Mouse (Mus musculus) lung, postnatal 0 days (tissue): Measurements from ENCODE around the gene Fyn. TPM values are rescaled to one million over a fixed set of nuclear protein-coding genes. Genes with fewer than 3 reads are reported as not detected.
A peak's percentile ranks its signal among the peaks of the same experiment; 100 is the strongest.

Experiments
- ATAC-seq: fragments of 200-750 bp; cut with Nextera tagmentation; 2 replicates; pipeline ENCODE4 v1.8.0; 2017; ENCODE audit warnings: moderate library complexity
- DNase-seq: peaks from one replicate; pipeline ENCODE4 v3.0.0-alpha.2; 2016; ENCODE audit warnings: low spot score
- H3K27ac ChIP-seq: fragments of 300-500 bp; sonication (generic); 2 replicates; pipeline ENCODE4 v1.5.1; 2014; ENCODE audit warnings: antibody characterized with exemption, mild to moderate bottlenecking, low read length, mixed read lengths
- H3K27me3 ChIP-seq: fragments of 300-500 bp; sonication (generic); replicated peaks from 2 replicates; pipeline ENCODE4 v1.6.1; 2014; ENCODE audit warnings: low read length, mixed read lengths; ENCODE audit not compliant: insufficient read depth
- H3K36me3 ChIP-seq: fragments of 300-500 bp; sonication (generic); 2 replicates; pipeline ENCODE4 v1.6.1; 2014; ENCODE audit warnings: low read length, mixed read lengths; ENCODE audit not compliant: insufficient read depth
- H3K4me1 ChIP-seq: fragments of 300-500 bp; sonication (generic); 2 replicates; pipeline ENCODE4 v1.6.1; 2014; ENCODE audit warnings: antibody characterized with exemption, low read depth, low read length, mixed read lengths; ENCODE audit not compliant: insufficient read depth
- H3K4me2 ChIP-seq: fragments of 300-500 bp; sonication (generic); replicated peaks from 2 replicates; pipeline ENCODE4 v1.6.1; 2014; ENCODE audit warnings: low read depth, mild to moderate bottlenecking, low read length, moderate library complexity, mixed read lengths
- H3K4me3 ChIP-seq: fragments of 300-500 bp; sonication (generic); 2 replicates; pipeline ENCODE4 v1.5.1; 2014; ENCODE audit warnings: low read depth, low read length
- H3K9ac ChIP-seq: fragments of 300-500 bp; sonication (generic); replicated peaks from 2 replicates; pipeline ENCODE4 v1.6.1; 2014; ENCODE audit warnings: low read depth, mild to moderate bottlenecking
- H3K9me3 ChIP-seq: fragments of 300-500 bp; sonication (generic); 2 replicates; pipeline ENCODE4 v1.6.1; 2016; ENCODE audit warnings: low read length, mixed read lengths
- CTCF ChIP-seq: IDR thresholded peaks from 2 replicates; pipeline ENCODE4 v1.5.1; 2016; ENCODE audit warnings: antibody characterized with exemption, mild to moderate bottlenecking
- EP300 ChIP-seq: IDR thresholded peaks from 2 replicates; pipeline ENCODE4 v1.6.1; 2016; ENCODE audit warnings: antibody characterized with exemption, mild to moderate bottlenecking, control low read depth
- WGBS: fragments of 180-500 bp; shearing (Covaris S2); extraction: QIAGEN DNeasy Blood & Tissue Kit; methylation state at CpG from one replicate; pipeline ENCODE4 v1.1.7; 2014; 5-methylcytosine and 5-hydroxymethylcytosine counted together
- polyA plus RNA-seq: library from polyadenylated mRNA; unstranded; fragments of >200 nt; fragmentation: Nextera tagmentation; extraction: Ambion mirVana; gene quantifications from 2 replicates; pipeline ENCODE4 v1.2.1, GENCODE M21; 2015

Gene Fyn
- polyA plus RNA-seq, 1 experiment from 2014 or later, result 23.0 TPM

DNA sequence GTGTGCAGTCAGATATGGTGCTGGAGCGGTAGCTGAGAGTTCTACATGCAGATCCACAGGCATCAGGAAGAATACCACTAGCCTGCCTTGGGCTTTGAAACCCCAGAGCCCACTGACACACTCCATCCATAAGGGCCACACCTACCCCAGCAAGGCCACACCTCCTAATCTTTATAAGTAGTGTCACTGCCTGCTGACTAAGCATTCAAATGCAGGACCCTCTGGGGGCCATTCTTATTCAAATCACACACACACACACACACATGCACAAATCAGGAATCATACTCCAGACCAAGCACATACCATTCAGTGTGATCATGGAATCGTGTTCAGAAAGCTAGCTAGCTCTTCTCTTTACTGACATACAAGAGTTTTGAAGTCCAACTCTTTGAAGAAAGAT lies 182.1 kb downstream of the Fyn start:
- H3K9ac ChIP-seq, result no peak overlapping the region
- H3K36me3 ChIP-seq, result peaks cover 3% of the 10 kb centered on the region
- H3K4me3 ChIP-seq, result no peak overlapping the region
- no peak for DNase-seq
- TF ChIP-seq EP300 (no peak), CTCF (no peak)
- no peak for ATAC-seq
- no peaks in the 10 kb centered on the region for H3K27me3 ChIP-seq
- H3K4me1 ChIP-seq, result 0 out of 2 replicates have a peak, but pooled peaks cover 7% of the 10 kb centered on the region
- H3K9me3 ChIP-seq, result no peaks in the 10 kb centered on the region
- no peak overlapping the region for H3K4me2 ChIP-seq
- WGBS, result 89% methylated on average over 2 of the region's 2 CpGs
- no peak overlapping the region for H3K27ac ChIP-seq

DNA sequence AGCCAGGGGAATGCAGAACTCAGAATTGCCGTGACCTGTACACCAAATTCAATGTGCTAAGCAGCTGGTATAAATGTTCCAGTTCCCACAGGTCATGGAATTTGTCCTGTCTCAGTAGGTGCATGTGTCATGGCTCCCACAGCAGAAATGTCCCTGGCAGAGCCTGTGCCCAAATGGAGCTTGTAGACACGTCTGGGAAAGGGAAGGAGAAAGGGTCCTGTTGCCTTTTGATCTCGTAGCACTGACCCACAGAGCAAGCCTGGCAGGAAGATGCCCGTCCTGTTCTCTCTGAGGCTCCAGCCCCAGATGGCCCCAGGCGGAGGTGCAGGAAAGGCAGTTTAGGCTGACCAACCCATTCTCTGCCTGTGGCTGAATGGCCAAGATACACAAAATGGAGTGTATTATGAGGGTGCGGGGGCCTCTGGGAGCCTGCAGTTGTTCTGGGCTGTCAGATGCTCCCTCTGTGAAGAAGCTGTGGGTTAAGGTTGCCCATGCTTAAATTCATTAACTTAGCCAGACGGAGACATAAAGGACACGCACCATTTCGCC lies 183.1 kb downstream of the Fyn start:
- Histone ChIP-seq H3K4me2 (no peak overlapping the region), H3K4me3 (no peak overlapping the region), H3K4me1 (peaks cover 7% of the 10 kb centered on the region; the same call in 1 of the 2 replicates), H3K9me3 (no peaks in the 10 kb centered on the region), H3K36me3 (peaks cover 3% of the 10 kb centered on the region), H3K27ac (no peak overlapping the region), H3K9ac (no peak overlapping the region), H3K27me3 (no peaks in the 10 kb centered on the region)
- DNase-seq (no peak), ATAC-seq (no peak)
- 76% methylated on average over 9 of the region's 9 CpGs for WGBS
- TF ChIP-seq CTCF (no peak), EP300 (no peak)

DNA sequence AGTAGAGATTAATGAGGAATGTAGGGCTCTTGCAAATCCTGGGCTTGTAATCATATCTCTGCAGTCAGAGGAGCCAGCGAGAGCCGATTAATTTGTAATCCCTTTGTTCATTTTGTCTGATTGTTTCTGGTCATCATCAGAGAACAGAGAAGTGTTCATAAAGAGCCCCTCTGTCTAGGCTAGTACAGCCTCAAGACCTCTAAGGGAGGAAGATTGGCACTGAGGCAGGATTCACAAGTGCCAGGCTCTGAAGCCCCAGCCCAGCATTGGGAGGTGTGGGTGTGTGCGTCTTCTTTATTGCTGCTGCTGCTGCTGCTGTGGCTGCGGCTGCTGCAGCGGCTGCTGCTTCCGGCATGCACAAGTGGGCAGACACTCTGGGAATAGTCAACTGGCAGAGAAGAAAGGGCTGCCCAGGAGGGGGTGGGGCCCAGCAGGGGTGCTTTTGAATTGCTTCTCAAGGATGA lies 183.7 kb downstream of the Fyn start:
- no peak overlapping the region for H3K4me2 ChIP-seq

DNA sequence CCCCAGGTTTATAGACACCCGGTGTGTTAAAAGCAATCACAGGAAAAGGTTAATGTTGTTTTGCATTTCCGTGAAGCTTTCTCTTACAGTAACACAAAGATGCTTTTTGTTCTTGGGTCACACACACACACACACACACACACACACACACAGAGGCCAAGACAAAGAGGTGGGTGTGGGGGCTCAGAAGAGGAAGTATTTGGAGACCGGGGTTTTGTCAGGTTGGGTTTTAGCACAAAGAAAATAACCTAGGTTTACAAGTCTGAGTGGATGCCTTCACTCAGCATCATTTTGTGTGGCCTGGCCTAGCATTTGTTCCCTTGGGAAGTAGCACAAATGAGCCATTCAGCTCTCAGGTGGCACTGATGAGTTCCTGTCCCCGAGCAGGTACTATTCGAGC lies 184.2 kb downstream of the Fyn start:
- TF ChIP-seq EP300 (no peak), CTCF (no peak)
- Histone ChIP-seq H3K4me3 (no peak overlapping the region), H3K4me2 (no peak overlapping the region), H3K4me1 (peaks cover 7% of the 10 kb centered on the region; the same call in 1 of the 2 replicates), H3K27me3 (no peaks in the 10 kb centered on the region), H3K9me3 (no peaks in the 10 kb centered on the region), H3K27ac (no peak overlapping the region), H3K36me3 (peaks cover 3% of the 10 kb centered on the region), H3K9ac (no peak overlapping the region)
- 61% methylated on average over 5 of the region's 5 CpGs for WGBS
- ATAC-seq, result no peak
- no peak for DNase-seq

More for the DNA sequence above, 183.7 kb downstream of the Fyn start:
- TF ChIP-seq EP300, result no peak
- no peak for TF ChIP-seq CTCF
- H3K9ac ChIP-seq, result no peak overlapping the region; the same call in 1 of the 2 replicates
- no peaks in the 10 kb centered on the region for H3K9me3 ChIP-seq
- 27% methylated on average over 6 of the region's 6 CpGs for WGBS
- H3K4me3 ChIP-seq, result no peak overlapping the region
- H3K27ac ChIP-seq, result 0 out of 2 replicates have a peak overlapping the region, but pooled peaks have one; percentile 20
- ATAC-seq (no peak), DNase-seq (no peak)
- H3K27me3 ChIP-seq, result no peaks in the 10 kb centered on the region
- H3K4me1 ChIP-seq, result peaks cover 7% of the 10 kb centered on the region; the same call in 1 of the 2 replicates
- H3K36me3 ChIP-seq, result peaks cover 3% of the 10 kb centered on the region

DNA sequence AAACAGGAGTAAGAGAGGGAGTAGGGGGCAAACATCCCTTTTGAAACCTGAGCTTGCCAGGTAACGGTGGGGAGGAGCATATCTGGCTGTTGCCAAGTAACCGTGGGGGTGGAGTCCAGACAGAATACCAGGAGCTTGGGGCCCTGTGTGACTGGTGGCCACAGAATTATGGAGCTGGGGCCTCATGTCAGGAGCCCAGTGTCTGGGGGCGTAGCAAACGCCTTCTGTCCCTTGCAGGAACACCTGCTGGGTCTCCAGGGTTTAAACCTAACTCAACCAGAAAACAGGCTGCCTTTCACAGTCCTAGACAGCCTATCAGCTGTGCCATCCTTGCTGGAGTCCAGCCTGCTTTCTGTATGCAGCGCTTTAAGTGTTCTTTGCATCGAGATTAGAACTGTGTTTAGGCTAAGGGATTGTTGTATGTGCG lies 186.6 kb downstream of the Fyn start:
- H3K27me3 ChIP-seq, result no peaks in the 10 kb centered on the region
- H3K4me1 ChIP-seq, result peaks cover 7% of the 10 kb centered on the region
- peaks cover 3% of the 10 kb centered on the region for H3K36me3 ChIP-seq
- H3K9ac ChIP-seq, result no peak overlapping the region
- 30% methylated on average over 7 of the region's 7 CpGs for WGBS
- H3K4me3 ChIP-seq, result no peak overlapping the region
- ATAC-seq, result peak; percentile 18
- no peaks in the 10 kb centered on the region for H3K9me3 ChIP-seq
- TF ChIP-seq CTCF (no peak), EP300 (no peak)
- DNase-seq, result peak; percentile 54
- peak overlapping the region; percentile 77 for H3K27ac ChIP-seq
- H3K4me2 ChIP-seq, result no peak overlapping the region

DNA sequence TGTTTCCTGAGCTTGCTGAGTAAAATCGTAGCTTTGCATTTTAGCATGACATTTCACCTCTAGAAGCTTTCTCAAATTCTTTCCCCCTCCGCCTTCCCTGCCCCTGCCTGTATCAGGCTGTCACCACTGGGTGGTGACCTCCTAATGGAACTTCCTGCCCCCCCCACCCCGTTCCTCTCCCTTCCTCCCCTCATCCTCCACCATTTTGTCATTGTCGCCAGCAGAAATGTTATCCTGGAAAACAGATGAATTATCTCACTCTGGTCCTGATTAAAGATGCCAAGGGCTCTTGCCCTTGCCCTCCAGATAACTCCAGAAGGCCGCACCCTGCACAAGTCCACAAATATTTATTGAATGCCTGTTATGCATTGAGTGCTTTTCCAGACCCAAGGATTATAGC lies 187.1 kb downstream of the Fyn start:
- 15% methylated on average over 5 of the region's 5 CpGs for WGBS
- Histone ChIP-seq H3K27me3 (no peaks in the 10 kb centered on the region), H3K27ac (peak overlapping the region; percentile 77), H3K4me3 (no peak overlapping the region), H3K4me2 (no peak overlapping the region), H3K4me1 (peaks cover 7% of the 10 kb centered on the region), H3K9ac (no peak overlapping the region), H3K9me3 (no peaks in the 10 kb centered on the region), H3K36me3 (peaks cover 3% of the 10 kb centered on the region)
- peak; percentile 82 for DNase-seq
- peak; percentile 74 for ATAC-seq
- TF ChIP-seq CTCF (peak; percentile 53), EP300 (peak; percentile 99)
